ENCODE assay signal across 21 mouse cellular contexts in the genomic region with DNA sequence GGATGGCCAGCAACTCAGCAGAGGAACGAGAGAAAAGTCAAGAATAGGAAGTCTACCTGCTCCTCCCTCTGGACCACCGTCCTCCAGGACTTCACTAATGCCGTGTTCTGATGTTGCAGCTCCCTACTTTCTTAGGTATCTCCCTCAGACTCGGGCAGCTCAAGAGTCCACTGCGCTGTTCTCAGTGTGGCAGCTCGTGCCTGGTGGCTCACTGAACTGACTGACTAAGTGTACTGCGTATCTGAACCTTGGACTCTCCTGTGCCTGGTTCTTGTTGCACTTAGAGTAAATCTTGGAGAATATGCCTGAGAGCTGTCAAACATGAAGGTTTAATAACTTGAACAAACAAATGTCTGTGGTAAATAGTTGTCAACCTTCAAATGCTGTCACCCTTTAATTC. TPM values are rescaled to one million over a fixed set of nuclear protein-coding genes. Genes with fewer than 3 reads are reported as not detected.
DNase-seq lines count a peak whose midpoint lies in the region; ATAC-seq and TF ChIP-seq lines count a peak whose summit lies in the region.
"Had no signal": no experiment of that assay in that cellular context is flagged by ENCODE, and none has a peak within 500 bp of the region (broad histone marks: within the 10 kb centered on the region; RNA-seq: fewer than 3 reads in every experiment).

No protein-coding gene starts in this region.

- 69% methylated on average over 7 of the region's 7 CpGs for WGBS in kidney, adult 2 months
- WGBS in kidney, embryonic 16.5 days = 83% methylated on average over 7 of the region's 7 CpGs
- 72% methylated on average over 7 of the region's 7 CpGs for WGBS in intestine, embryonic 16.5 days

- no peak for TF ChIP-seq POLR2A in kidney, adult 2 months (IDR thresholded peaks at IDR 0.05; ENCODE audit: low read depth, low read length)

- no peaks in the 10 kb centered on the region for H3K4me1 ChIP-seq in kidney, adult 2 months (ENCODE audit: control insufficient read depth, insufficient read depth, low read length)
- no peaks in the 10 kb centered on the region for H3K4me1 ChIP-seq in kidney, embryonic 16.5 days (ENCODE audit: insufficient read depth, low read length)
- H3K4me1 ChIP-seq in intestine, embryonic 16.5 days (ENCODE audit: control insufficient read depth, insufficient read depth, low read length) = no peaks in the 10 kb centered on the region
- H3K4me1 ChIP-seq: embryonic facial prominence, embryonic 10.5 days; forebrain, embryonic 10.5 days; forebrain, embryonic 15.5 days; heart, embryonic 15.5 days; hindbrain, embryonic 13.5 days had no signal

- H3K4me3 ChIP-seq in kidney, adult 2 months (ENCODE audit: insufficient read depth, low read depth, low read length) = no peak overlapping the region
- no peak overlapping the region for H3K4me3 ChIP-seq in kidney, embryonic 16.5 days (ENCODE audit: low read length)
- H3K4me3 ChIP-seq in intestine, embryonic 16.5 days (ENCODE audit: low read length) = no peak overlapping the region
- H3K4me3 ChIP-seq: embryonic facial prominence, embryonic 10.5 days; forebrain, embryonic 10.5 days; forebrain, embryonic 15.5 days; heart, adult 2 months; heart, embryonic 15.5 days; hindbrain, embryonic 13.5 days had no signal

- no peak for TF ChIP-seq CTCF in kidney, adult 2 months (conservative IDR thresholded peaks at IDR 0.05; ENCODE audit: insufficient read depth, insufficient read length, low read depth, low read length)

- peak; percentile 78 for DNase-seq in kidney, adult 2 months
- DNase-seq in kidney, postnatal 25 days = peak; percentile 21 to 71
- DNase-seq in embryo, embryonic 11 days = no peak
- no peak for DNase-seq in ovary, adult 18-20 months (ENCODE audit: low spot score)
- DNase-seq: adrenal gland, postnatal 14 days; cerebellum, adult 11-12 months; cerebellum, adult 9-10 months; cerebellum, postnatal 36 days; gastrocnemius, postnatal 10 days; heart, adult 2 months; heart, postnatal 14 days had no signal

- no peaks in the 10 kb centered on the region for H3K36me3 ChIP-seq in kidney, adult 2 months (ENCODE audit: control insufficient read depth, insufficient read depth, low read length)
- 0 out of 2 replicates have a peak, but pooled peaks cover 3% of the 10 kb centered on the region for H3K36me3 ChIP-seq in kidney, embryonic 16.5 days (ENCODE audit: insufficient read depth, low read length)
- H3K36me3 ChIP-seq in intestine, embryonic 16.5 days (ENCODE audit: control insufficient read depth, insufficient read depth, low read length) = no peaks in the 10 kb centered on the region
- H3K36me3 ChIP-seq: forebrain, embryonic 10.5 days; forebrain, embryonic 15.5 days had no signal

- no peak overlapping the region for H3K4me2 ChIP-seq in kidney, embryonic 16.5 days (replicated peaks; ENCODE audit: low read depth, low read length)
- no peak overlapping the region for H3K4me2 ChIP-seq in intestine, embryonic 16.5 days (ENCODE audit: low read depth, low read length)
- H3K4me2 ChIP-seq: forebrain, embryonic 15.5 days; heart, embryonic 11.5 days; heart, embryonic 15.5 days; hindbrain, embryonic 13.5 days had no signal

- no peaks in the 10 kb centered on the region for H3K9me3 ChIP-seq in kidney, embryonic 16.5 days (ENCODE audit: low read length)
- H3K9me3 ChIP-seq in intestine, embryonic 16.5 days (ENCODE audit: control insufficient read depth, low read length) = no peaks in the 10 kb centered on the region
- H3K9me3 ChIP-seq: embryonic facial prominence, embryonic 10.5 days; forebrain, embryonic 10.5 days; forebrain, embryonic 15.5 days; heart, embryonic 15.5 days; hindbrain, embryonic 13.5 days had no signal

- no peak overlapping the region for H3K27ac ChIP-seq in kidney, adult 2 months (ENCODE audit: insufficient read depth, low read depth, low read length)
- no peak overlapping the region for H3K27ac ChIP-seq in kidney, embryonic 16.5 days (ENCODE audit: low read length)
- H3K27ac ChIP-seq in intestine, embryonic 16.5 days (ENCODE audit: low read length) = no peak overlapping the region
- H3K27ac ChIP-seq: embryonic facial prominence, embryonic 10.5 days; forebrain, embryonic 10.5 days; forebrain, embryonic 15.5 days; heart, adult 2 months; heart, embryonic 15.5 days; hindbrain, embryonic 13.5 days had no signal

- ATAC-seq in kidney, embryonic 16.5 days (ENCODE audit: low FRiP score, low TSS enrichment) = no peak
- peak; percentile 92 for ATAC-seq in intestine, embryonic 16.5 days
- ATAC-seq: activated CD4-positive, CD25-positive, alpha-beta regulatory T cell, adult 4 months; forebrain, embryonic 15.5 days; Patski had no signal

- H3K9ac ChIP-seq in kidney, embryonic 16.5 days (replicated peaks; ENCODE audit: low read length) = no peak overlapping the region
- no peak overlapping the region for H3K9ac ChIP-seq in intestine, embryonic 16.5 days (ENCODE audit: low read depth, low read length)
- H3K9ac ChIP-seq: forebrain, embryonic 15.5 days; heart, embryonic 15.5 days; hindbrain, embryonic 13.5 days had no signal

- H3K27me3 ChIP-seq in kidney, adult 2 months (replicated peaks; ENCODE audit: control insufficient read depth, insufficient read depth, low read length) = no peaks in the 10 kb centered on the region
- no peaks in the 10 kb centered on the region for H3K27me3 ChIP-seq in kidney, embryonic 16.5 days (ENCODE audit: insufficient read depth, low read length)
- no peaks in the 10 kb centered on the region for H3K27me3 ChIP-seq in intestine, embryonic 16.5 days (replicated peaks; ENCODE audit: control insufficient read depth, insufficient read depth, low read length)
- H3K27me3 ChIP-seq: forebrain, embryonic 15.5 days; heart, embryonic 15.5 days; hindbrain, embryonic 13.5 days; Patski had no signal

RNA-seq across cellular contexts. Expression of a gene that starts 53.4 kb away (rescaled TPM):
- 16.5 and 20.9 TPM in 2 replicates for polyA plus RNA-seq in kidney, adult 2 months (2012; rRNA removed)
- 30.1 and 31.2 TPM in 2 replicates for polyA plus RNA-seq in kidney, embryonic 16.5 days (2015; fragmentation: Nextera tagmentation; extraction: Ambion mirVana)
- polyA plus RNA-seq in intestine, embryonic 16.5 days (2015; fragmentation: Nextera tagmentation; extraction: Ambion mirVana) = 24.7 and 26.4 TPM in 2 replicates

Comparison
In these comparisons a context has a peak if more than half of its experiments do, and no peak if none do; other contexts are left out.
1. DNase-seq: peak in kidney, adult 2 months (single experiment) and kidney, postnatal 25 days (2 of 2); none in embryo, embryonic 11 days (single experiment) and ovary, adult 18-20 months (single experiment).